Mouse (Mus musculus) layer of hippocampus, postnatal 14 days (tissue): Measurements from ENCODE around the gene Rapgefl1. TPM values are rescaled to one million over a fixed set of nuclear protein-coding genes. Genes with fewer than 3 reads are reported as not detected.
A peak's percentile ranks its signal among the peaks of the same experiment; 100 is the strongest.

ENCODE experiments used
- DNase-seq, 2 experiments: peaks; one replicate each; pipeline ENCODE4 v3.0.0; 2021 to 2022; ENCODE audit warnings: low spot score in 2 of 2, mixed read lengths in 1 of 2
- long read RNA-seq, 2 experiments: library from polyadenylated mRNA; stranded (forward); transcript quantifications; one replicate each; pipeline ENCODE4 v2.0.0; 2021
- total RNA-seq, 2 experiments: library from RNA; stranded (reverse); gene quantifications; 2 replicates each; pipeline ENCODE4 v1.2.3; 2021

The Rapgefl1 gene
- 100 to 1,000 TPM; 159 to 165 TPM for total RNA-seq
- long read RNA-seq, experiment 1, full-length matches to known transcripts: 52 of 75 reads
- long read RNA-seq, experiment 1, partial matches to known transcripts: 19 of 75 reads
- long read RNA-seq, experiment 1, other reads (novel, unspliced or antisense): 4 of 75 reads
- long read RNA-seq, experiment 2, full-length matches to known transcripts: 56 of 87 reads
- long read RNA-seq, experiment 2, partial matches to known transcripts: 10 of 87 reads
- long read RNA-seq, experiment 2, other reads (novel, unspliced or antisense): 21 of 87 reads

GRCm38 (mm10) chr11:98836651-98837141 is at the start of gene Rapgefl1:
Gene Rapgefl1, plus strand, starts transcription at chr11:98836785.
- peak; percentile 79 to 80 for DNase-seq

- DNase-seq: no peak
Measured at GRCm38 (mm10) chr11:98787229-98787628, 49.4 kb upstream of the Rapgefl1 start.

GRCm38 (mm10) chr11:98787691-98788090 is 48.9 kb upstream of the Rapgefl1 start:
- no peak for DNase-seq

- no peak for DNase-seq
Measured at GRCm38 (mm10) chr11:98788139-98788538, 48.4 kb upstream of the Rapgefl1 start.

GRCm38 (mm10) chr11:98788550-98789218 is 47.9 kb upstream of the Rapgefl1 start:
- peak; percentile 75 to 89 for DNase-seq

GRCm38 (mm10) chr11:98789219-98789807 is 47.3 kb upstream of the Rapgefl1 start:
- no peak for DNase-seq

GRCm38 (mm10) chr11:98789824-98790223 is 46.8 kb upstream of the Rapgefl1 start:
- no peak for DNase-seq

- DNase-seq: no peak
Measured at GRCm38 (mm10) chr11:98790631-98791205, 45.9 kb upstream of the Rapgefl1 start.

- no peak for DNase-seq
Measured at GRCm38 (mm10) chr11:98791448-98791847, 45.1 kb upstream of the Rapgefl1 start.

GRCm38 (mm10) chr11:98792081-98792480 is 44.5 kb upstream of the Rapgefl1 start:
- no peak for DNase-seq

GRCm38 (mm10) chr11:98794469-98795014 is 42.0 kb upstream of the Rapgefl1 start:
- DNase-seq: peak in 1 of 2 experiments; percentile 84

GRCm38 (mm10) chr11:98795015-98795713 is 41.4 kb upstream of the Rapgefl1 start, which contains the start of gene Msl1:
Gene Msl1, plus strand, starts transcription at chr11:98795516.
- peak; percentile 88 to 91 for DNase-seq

GRCm38 (mm10) chr11:98795714-98796514 is 40.7 kb upstream of the Rapgefl1 start:
- no peak for DNase-seq

GRCm38 (mm10) chr11:98796515-98797216 is 39.9 kb upstream of the Rapgefl1 start:
- DNase-seq: peak; percentile 87 to 88

GRCm38 (mm10) chr11:98797306-98797705 is 39.3 kb upstream of the Rapgefl1 start:
- DNase-seq: peak in 1 of 2 experiments; percentile 26

- no peak for DNase-seq
Measured at GRCm38 (mm10) chr11:98797909-98798308, 38.7 kb upstream of the Rapgefl1 start.

- DNase-seq: no peak
Measured at GRCm38 (mm10) chr11:98804605-98805004, 32.0 kb upstream of the Rapgefl1 start, which contains the start of gene Casc3. Gene Casc3, plus strand, starts transcription at chr11:98804905.

- no peak for DNase-seq
Measured at GRCm38 (mm10) chr11:98808417-98808816, 28.2 kb upstream of the Rapgefl1 start.
